Mouse (Mus musculus): ENCODE measurements around the gene Defb13. TPM values are rescaled to one million over a fixed set of nuclear protein-coding genes. Genes with fewer than 3 reads are reported as not detected.

The Defb13 gene
- total RNA-seq (2023): not detected

DNA sequence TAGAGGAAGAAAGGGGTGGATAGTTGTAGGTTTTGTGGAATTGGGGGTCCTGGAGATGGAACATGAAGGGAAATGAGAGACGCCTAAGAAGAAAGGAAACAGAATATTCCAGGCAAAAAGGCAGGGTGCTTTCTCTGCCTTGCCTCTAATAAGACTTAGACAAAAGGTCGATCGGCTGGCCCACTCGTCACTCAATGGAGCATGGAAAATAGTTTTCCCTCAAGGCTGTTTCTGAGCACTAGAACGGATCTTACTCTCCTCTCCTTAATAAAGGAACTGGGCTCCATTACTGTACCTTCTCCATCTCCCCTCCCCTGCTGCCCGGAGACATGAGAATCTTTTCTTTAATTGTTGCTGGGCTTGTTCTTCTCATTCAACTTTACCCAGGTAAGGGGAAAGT lies at the start of gene Defb13:
TSS of gene Defb13 (plus strand) at position 301 of the 400 bp plus-strand sequence.

DNA sequence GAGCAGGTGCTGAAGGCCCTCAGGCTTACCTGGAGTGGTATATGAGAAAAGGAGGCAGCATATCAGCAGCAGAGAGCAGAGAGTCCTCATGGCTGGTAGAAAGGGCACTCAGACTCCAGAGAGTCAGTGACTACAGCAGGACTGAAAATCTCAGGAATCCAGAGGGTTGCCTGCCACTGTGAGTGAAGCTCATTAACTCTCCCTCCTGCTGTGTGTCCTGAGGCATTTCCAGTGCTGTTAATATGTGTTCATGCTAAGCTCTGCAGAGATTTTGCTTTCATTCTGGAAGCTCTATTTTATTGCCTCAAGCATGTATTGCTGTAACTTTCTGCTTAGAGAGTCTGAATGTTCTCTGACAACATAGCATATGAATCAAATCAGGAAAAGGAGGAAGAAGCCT lies 40.3 kb upstream of the Defb13 start, which contains the start of gene Defb11:
TSS of gene Defb11 (minus strand) at position 123 of the 400 bp plus-strand sequence.

DNA sequence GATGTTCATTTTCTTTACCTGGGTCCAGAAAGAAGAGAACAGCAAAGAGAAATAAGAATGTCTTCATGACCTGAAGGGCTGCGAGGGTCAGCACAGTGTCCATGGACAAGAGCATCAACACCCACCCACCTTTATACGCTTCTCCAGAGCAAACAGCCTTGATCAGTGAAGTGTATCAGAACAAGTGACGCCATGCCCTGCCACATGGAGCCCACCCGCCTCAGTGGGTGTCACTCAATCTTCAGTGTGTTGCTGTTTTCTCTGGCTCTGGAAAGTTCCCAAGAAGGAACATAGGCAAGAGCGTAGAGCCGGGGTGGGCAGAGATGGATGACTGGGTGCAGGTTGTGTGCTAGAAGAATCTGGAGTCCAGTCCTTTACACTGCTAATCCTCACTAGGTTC lies 14.0 kb upstream of the Defb13 start, which contains the start of gene Defb15:
TSS of gene Defb15 (minus strand) at position 101 of the 400 bp plus-strand sequence.

DNA sequence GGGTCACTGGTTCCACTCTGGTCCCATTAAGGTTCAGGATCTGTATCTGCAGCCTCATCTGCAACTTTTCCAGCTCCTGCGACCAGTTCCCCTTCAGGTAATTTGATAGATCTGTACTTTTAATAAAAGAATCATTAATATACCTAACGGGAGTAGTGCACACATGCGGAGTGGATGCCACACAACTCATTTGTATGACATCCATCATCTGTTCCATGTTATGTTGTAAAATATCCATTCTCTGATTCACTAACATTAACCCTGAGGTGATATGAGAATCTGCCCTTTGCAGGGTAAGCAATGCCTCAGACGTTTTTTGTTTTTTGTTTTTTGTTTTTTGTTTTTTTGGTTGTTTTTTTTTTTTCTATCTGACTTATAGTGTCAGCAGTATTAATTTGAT lies 8.5 kb upstream of the Defb13 start, which contains the start of gene Defb35:
TSS of gene Defb35 (plus strand) at position 301 of the 400 bp plus-strand sequence.

DNA sequence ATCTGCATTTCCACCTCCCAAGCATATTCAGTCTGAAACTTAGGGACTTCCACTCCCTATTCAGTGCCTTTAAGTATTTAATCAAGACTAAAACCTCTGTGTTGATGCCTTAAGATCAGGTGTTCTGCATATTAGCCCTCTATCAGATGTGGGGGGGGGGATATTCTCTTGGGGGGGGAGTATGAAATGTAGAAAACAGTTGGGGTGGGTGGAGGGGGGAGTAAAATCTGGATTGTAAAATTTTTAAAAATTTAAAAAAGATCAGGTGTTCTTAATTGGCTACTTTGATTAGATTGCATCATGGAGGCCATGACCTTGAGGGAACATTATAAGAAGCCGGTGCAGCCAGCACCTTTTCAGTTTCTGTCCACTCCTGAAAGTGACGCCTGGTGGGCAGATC lies 11.9 kb downstream of the Defb13 start, which contains the start of gene Fam90a1a:
TSS of gene Fam90a1a (plus strand) at position 301 of the 400 bp plus-strand sequence.

DNA sequence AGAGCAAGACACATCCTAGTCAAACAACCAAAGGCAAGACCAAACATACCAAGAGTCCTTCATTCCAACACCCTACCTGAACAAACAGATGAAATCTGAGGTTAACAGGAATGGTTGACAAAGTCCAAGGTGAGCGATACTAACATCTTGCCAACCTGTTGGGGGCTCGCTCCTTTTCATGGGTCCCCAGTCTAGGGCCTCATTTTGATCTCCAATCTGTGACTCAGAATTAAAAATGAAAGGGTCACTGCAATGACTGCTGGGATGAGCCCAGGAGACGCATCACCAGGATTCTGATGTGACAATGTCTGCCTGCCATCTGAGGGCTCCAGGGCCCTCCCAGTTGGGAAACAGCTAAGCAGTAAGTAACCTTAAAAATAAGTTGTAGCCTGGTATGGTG lies 22.9 kb downstream of the Defb13 start, which contains the start of gene Ccdc70:
TSS of gene Ccdc70 (plus strand) at position 301 of the 400 bp plus-strand sequence.

Other genes starting within 250 kb of the Defb13 start
- gene AY761184, start 243.1 kb upstream of the Defb13 start, total RNA-seq (2023): not detected
- gene Defa24, start 212.3 kb upstream of the Defb13 start, total RNA-seq (2023): not detected
- gene Defb50, start 123.2 kb upstream of the Defb13 start, total RNA-seq (2023): not detected
- not detected for gene Defb2, start 106.8 kb upstream of the Defb13 start, total RNA-seq (2023)
- not detected for gene Defb10, start 87.9 kb upstream of the Defb13 start, total RNA-seq (2023)
- gene Defb9, start 61.3 kb upstream of the Defb13 start, total RNA-seq (2023): not detected
- gene Defb11, start 40.4 kb upstream of the Defb13 start, total RNA-seq (2023): not detected
- not detected for gene Defb15, start 14.1 kb upstream of the Defb13 start, total RNA-seq (2023)
- not detected for gene Defb35, start 8.4 kb upstream of the Defb13 start, total RNA-seq (2023)
- gene Fam90a1a, start 12.0 kb downstream of the Defb13 start, total RNA-seq (2023): not detected
- gene Ccdc70, start 23.0 kb downstream of the Defb13 start, total RNA-seq (2023): not detected
- gene Atp7b, start 113.5 kb downstream of the Defb13 start, total RNA-seq (2023): 0.35 TPM
- gene Alg11, start 114.0 kb downstream of the Defb13 start, total RNA-seq (2023): 20.1 TPM
- not detected for gene Nek5, start 178.3 kb downstream of the Defb13 start, total RNA-seq (2023)
- gene Nek3, start 219.7 kb downstream of the Defb13 start, total RNA-seq (2023): 7.4 TPM
- 1.4 TPM for gene Ckap2, start 239.1 kb downstream of the Defb13 start, total RNA-seq (2023)
- 25.3 TPM for gene Vps36, start 246.0 kb downstream of the Defb13 start, total RNA-seq (2023)

Measured in CD4-positive naive resting alpha-beta T cell, adult 57 days (primary cell).